Mouse (Mus musculus): ENCODE data around the gene Mettl21e. TPM values are rescaled to one million over a fixed set of nuclear protein-coding genes. Genes with fewer than 3 reads are reported as not detected.

Mettl21e gene
- total RNA-seq, 2 experiments from 2014 or later: not detected

Other genes starting within 250 kb of the Mettl21e start
- gene Mettl21c, start 198.9 kb downstream of the Mettl21e start, total RNA-seq (2021): not detected
- not detected for gene Gm8251, start 157.0 kb downstream of the Mettl21e start, total RNA-seq (2021)
- gene Tex30, start 116.5 kb downstream of the Mettl21e start, total RNA-seq (2021): 1 to 10 TPM; 7.5 to 9.9 TPM
- gene Kdelc1, start 100.2 kb downstream of the Mettl21e start, total RNA-seq (2021): 10 to 100 TPM in 1 of 2 experiments, 1 to 10 TPM in 1; 9.5 to 10.3 TPM
- 10 to 100 TPM; 33.9 to 38.2 TPM for gene Bivm, start 100.0 kb downstream of the Mettl21e start, total RNA-seq (2021)
- gene Ercc5, start 71.2 kb downstream of the Mettl21e start, total RNA-seq (2021): 10 to 100 TPM; 17.5 to 19.7 TPM

All from layer of hippocampus, adult 18-20 months (tissue).